Mouse (Mus musculus): Measurements from ENCODE around the gene Stam2.

- TF ChIP-seq CTCF (IDR thresholded peaks at IDR 0.05; ENCODE audit: low read depth, low read length) (no peak), GATA1 (IDR thresholded peaks at IDR 0.05; ENCODE audit: borderline replicate concordance, low read length) (no peak), TAL1 (conservative IDR thresholded peaks at IDR 0.05; ENCODE audit: low read depth, low read length) (no peak), GATA2 (IDR thresholded peaks at IDR 0.05; ENCODE audit: borderline replicate concordance, low read depth, low read length) (no peak), POLR2AphosphoS5 (IDR thresholded peaks at IDR 0.05; ENCODE audit: insufficient replicate concordance, low read depth, low read length) (no peak)
Observed at GRCm38 (mm10) chr2:52730891-52731290, 11.2 kb downstream of the Stam2 start.
